Mouse (Mus musculus) neural tube, postnatal 0 days (tissue): ENCODE measurements around the gene Btnl9. TPM values are rescaled to one million over a fixed set of nuclear protein-coding genes. Genes with fewer than 3 reads are reported as not detected.

Source experiments
- polyA plus RNA-seq: library from polyadenylated mRNA; unstranded; fragments of >200 nt; fragmentation: Nextera tagmentation; extraction: Ambion mirVana; gene quantifications from 2 replicates; pipeline ENCODE4 v1.2.1, GENCODE M21; 2015

The Btnl9 gene
- polyA plus RNA-seq: 0.38 and 0.53 TPM in 2 replicates

GRCm38 (mm10) chr11:49186955-49187488, at the start of gene Btnl9:
Gene Btnl9, minus strand, starts transcription at chr11:49187159.

GRCm38 (mm10) chr11:49203129-49203768, 16.3 kb upstream of the Btnl9 start, which contains the start of gene Zfp62:
Gene Zfp62, plus strand, starts transcription at chr11:49203292.

GRCm38 (mm10) chr11:49154077-49154476, 32.9 kb downstream of the Btnl9 start, which contains the start of gene Olfr1394:
Gene Olfr1394, plus strand, starts transcription at chr11:49154377.

GRCm38 (mm10) chr11:49141974-49142373, 45.0 kb downstream of the Btnl9 start, which contains the start of gene Olfr1395:
Gene Olfr1395, plus strand, starts transcription at chr11:49142274.

Other genes starting within 250 kb of the Btnl9 start
- 1.3 and 2.0 TPM in 2 replicates for gene Psme2b, start 241.0 kb downstream of the Btnl9 start, polyA plus RNA-seq
- gene Olfr56, start 208.3 kb downstream of the Btnl9 start, polyA plus RNA-seq: not detected in 2 replicates
- gene 9930111J21Rik1, start 207.8 kb downstream of the Btnl9 start, polyA plus RNA-seq: 0.41 and 0.45 TPM in 2 replicates
- gene Gm12185, start 194.9 kb downstream of the Btnl9 start, polyA plus RNA-seq: not detected in 2 replicates
- gene Tgtp1, start 193.0 kb downstream of the Btnl9 start, polyA plus RNA-seq: 0.21 and 0.43 TPM in 2 replicates
- gene 9930111J21Rik2, start 135.9 kb downstream of the Btnl9 start, polyA plus RNA-seq: 0.45 and 0.54 TPM in 2 replicates
- 0.26 and 0.29 TPM in 2 replicates for gene Tgtp2, start 123.0 kb downstream of the Btnl9 start, polyA plus RNA-seq
- gene Ifi47, start 110.6 kb downstream of the Btnl9 start, polyA plus RNA-seq: 1.8 and 1.9 TPM in 2 replicates
- not detected in 2 replicates for gene Olfr1396, start 72.3 kb downstream of the Btnl9 start, polyA plus RNA-seq
- gene Olfr1395, start 44.9 kb downstream of the Btnl9 start, polyA plus RNA-seq: not detected in 2 replicates
- not detected in 2 replicates for gene Olfr1394, start 32.8 kb downstream of the Btnl9 start, polyA plus RNA-seq
- gene Zfp62, start 16.1 kb upstream of the Btnl9 start, polyA plus RNA-seq: 24.4 and 24.8 TPM in 2 replicates
- 34.4 and 34.9 TPM in 2 replicates for gene Mgat1, start 57.0 kb upstream of the Btnl9 start, polyA plus RNA-seq
- gene Olfr1393, start 91.1 kb upstream of the Btnl9 start, polyA plus RNA-seq: 0.17 TPM in 1 of 2 replicates, not detected in the other
- 0.08 and 0.11 TPM in 2 replicates for gene Olfr1392, start 98.1 kb upstream of the Btnl9 start, polyA plus RNA-seq
- not detected in 2 replicates for gene Olfr10, start 117.6 kb upstream of the Btnl9 start, polyA plus RNA-seq
- not detected in 2 replicates for gene Olfr1391, start 135.6 kb upstream of the Btnl9 start, polyA plus RNA-seq
- gene Olfr1390, start 148.0 kb upstream of the Btnl9 start, polyA plus RNA-seq: not detected in 2 replicates
- gene Olfr1389, start 235.9 kb upstream of the Btnl9 start, polyA plus RNA-seq: not detected in 2 replicates
- gene Olfr1388, start 249.5 kb upstream of the Btnl9 start, polyA plus RNA-seq: 0.08 TPM in 1 of 2 replicates, not detected in the other